Mouse (Mus musculus): Measurements from ENCODE around the gene Gm20518. TPM values are rescaled to one million over a fixed set of nuclear protein-coding genes. Genes with fewer than 3 reads are reported as not detected.

Gm20518 gene
- polyA plus RNA-seq, 1 experiment from 2014 or later: 0.35 TPM

DNA sequence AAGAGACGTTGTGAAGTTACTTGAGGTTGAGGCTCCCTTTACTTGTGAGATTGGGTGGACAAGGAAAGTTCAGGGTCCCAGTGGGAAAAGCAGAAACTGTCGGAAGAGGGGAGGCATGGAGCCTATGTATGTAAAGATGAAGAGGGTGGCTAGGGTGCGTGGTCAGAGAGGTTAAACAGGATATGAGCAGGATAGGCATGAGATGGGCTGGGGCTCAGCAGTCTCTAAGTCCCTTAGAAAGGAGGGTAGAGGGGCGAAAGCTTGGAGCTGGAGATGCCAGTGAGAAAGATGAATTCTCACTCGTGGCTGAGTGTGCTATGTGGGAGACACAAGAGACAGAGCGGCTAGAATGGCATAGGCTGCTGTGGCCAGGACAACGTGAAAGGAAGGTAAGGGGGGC is 58.6 kb downstream of the Gm20518 start, which contains the start of gene B830017H08Rik:
B830017H08Rik (plus strand) TSS at position 301 of the 400 bp plus-strand sequence.
- Histone ChIP-seq H3K27ac (replicated peaks) (peak within 1 kb of the TSS; percentile 34), H3K27me3 (ENCODE audit: low read depth, poor library complexity, severe bottlenecking) (peaks cover 100% of the 10 kb centered on the region), H3K4me3 (peak within 1 kb of the TSS; percentile 63), H3K9me3 (replicated peaks) (no peaks in the 10 kb centered on the region), H3K4me1 (peaks cover 24% of the 10 kb centered on the region), H3K36me3 (peaks cover 1% of the 10 kb centered on the region; the same call in 1 of the 2 replicates)
- no peak for DNase-seq (ENCODE audit: low spot score)
- 23% methylated on average over 7 of the region's 7 CpGs for WGBS

GRCm38 (mm10) chr16:17831781-17832180 is 59.7 kb downstream of the Gm20518 start:
- no peak for DNase-seq (ENCODE audit: low spot score)
- Histone ChIP-seq H3K4me3 (no peak overlapping the region), H3K27ac (replicated peaks) (no peak overlapping the region), H3K4me1 (peaks cover 24% of the 10 kb centered on the region), H3K9me3 (replicated peaks) (no peaks in the 10 kb centered on the region), H3K27me3 (ENCODE audit: low read depth, poor library complexity, severe bottlenecking) (peaks cover 99% of the 10 kb centered on the region), H3K36me3 (no peaks in the 10 kb centered on the region)
- 11% methylated on average over 11 of the region's 11 CpGs for WGBS

DNA sequence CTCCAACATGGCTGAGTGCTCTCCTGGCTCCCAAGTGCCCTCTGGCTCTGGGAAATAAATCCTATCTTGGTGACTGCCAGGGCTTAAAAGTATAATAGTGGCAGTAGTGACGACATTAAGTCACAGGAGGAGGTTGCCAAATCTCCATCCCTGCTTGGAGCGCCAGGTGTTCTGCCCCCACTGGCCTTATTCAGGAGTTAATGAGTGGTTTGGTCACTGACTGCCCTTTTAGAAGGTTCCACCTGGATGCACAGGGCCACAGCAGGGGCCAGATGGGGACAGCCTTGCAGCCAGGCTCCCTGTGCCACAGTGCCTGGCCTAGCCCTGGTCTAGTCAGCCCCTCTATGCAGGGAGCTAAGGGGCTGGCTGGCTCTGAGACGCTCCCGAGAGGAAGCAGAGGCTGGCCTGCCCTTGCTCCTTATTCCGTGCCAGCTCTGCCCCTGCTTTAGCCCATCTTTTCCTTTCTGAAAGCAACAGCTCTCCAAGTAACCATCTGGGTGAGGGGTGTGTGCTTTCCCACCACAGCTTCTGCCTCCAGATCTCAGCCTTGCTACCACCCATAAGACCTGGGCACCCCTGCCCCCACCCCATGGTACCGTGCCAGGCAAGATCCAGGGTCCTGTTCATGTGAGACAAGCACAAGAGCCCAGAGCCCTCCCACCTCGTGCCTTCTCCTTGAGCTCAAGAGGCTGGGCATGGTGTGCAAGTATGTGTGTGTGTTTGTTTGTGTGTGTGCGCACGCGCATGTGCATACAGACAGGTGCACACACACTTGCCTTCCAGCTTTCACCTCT is 60.9 kb downstream of the Gm20518 start:
- no peak overlapping the region for H3K27ac ChIP-seq (replicated peaks)
- H3K27me3 ChIP-seq (ENCODE audit: low read depth, poor library complexity, severe bottlenecking): peaks cover 87% of the 10 kb centered on the region
- no peaks in the 10 kb centered on the region for H3K9me3 ChIP-seq (replicated peaks)
- H3K36me3 ChIP-seq: no peaks in the 10 kb centered on the region
- WGBS: 57% methylated on average over 10 of the region's 10 CpGs
- no peak overlapping the region for H3K4me3 ChIP-seq
- DNase-seq (ENCODE audit: low spot score): no peak
- peaks cover 24% of the 10 kb centered on the region for H3K4me1 ChIP-seq

GRCm38 (mm10) chr16:17828867-17829266 is 62.6 kb downstream of the Gm20518 start:
- Histone ChIP-seq H3K4me3 (no peak overlapping the region), H3K9me3 (replicated peaks) (no peaks in the 10 kb centered on the region), H3K27me3 (ENCODE audit: low read depth, poor library complexity, severe bottlenecking) (peaks cover 70% of the 10 kb centered on the region), H3K36me3 (no peaks in the 10 kb centered on the region), H3K4me1 (peaks cover 16% of the 10 kb centered on the region), H3K27ac (replicated peaks) (no peak overlapping the region)
- no peak for DNase-seq (ENCODE audit: low spot score)
- 81% methylated on average over 3 of the region's 3 CpGs for WGBS

DNA sequence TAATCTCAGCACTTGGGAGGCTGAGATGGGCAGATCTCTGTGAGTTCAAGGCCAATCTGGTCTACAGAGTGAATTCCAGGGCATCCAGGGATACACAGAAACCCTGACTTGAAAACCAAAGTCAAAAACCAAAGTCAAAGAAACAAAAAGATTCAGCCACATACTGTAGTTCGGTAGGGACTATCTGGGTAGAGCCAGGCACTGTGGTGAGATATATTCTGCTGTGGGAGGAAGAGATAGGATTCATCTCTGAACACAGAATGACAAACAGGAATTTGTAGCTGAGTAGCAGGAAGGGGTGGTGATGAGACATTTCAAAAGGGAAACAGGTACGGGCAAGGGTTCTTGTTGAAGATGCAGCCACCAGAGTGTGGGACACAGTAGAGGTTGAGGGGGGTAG is 63.2 kb downstream of the Gm20518 start:
- Histone ChIP-seq H3K4me1 (peaks cover 9% of the 10 kb centered on the region), H3K4me3 (no peak overlapping the region), H3K36me3 (no peaks in the 10 kb centered on the region), H3K9me3 (replicated peaks) (no peaks in the 10 kb centered on the region), H3K27me3 (ENCODE audit: low read depth, poor library complexity, severe bottlenecking) (peaks cover 64% of the 10 kb centered on the region), H3K27ac (replicated peaks) (no peak overlapping the region)
- 94% methylated on average over 2 of the region's 2 CpGs for WGBS
- no peak for DNase-seq (ENCODE audit: low spot score)

DNA sequence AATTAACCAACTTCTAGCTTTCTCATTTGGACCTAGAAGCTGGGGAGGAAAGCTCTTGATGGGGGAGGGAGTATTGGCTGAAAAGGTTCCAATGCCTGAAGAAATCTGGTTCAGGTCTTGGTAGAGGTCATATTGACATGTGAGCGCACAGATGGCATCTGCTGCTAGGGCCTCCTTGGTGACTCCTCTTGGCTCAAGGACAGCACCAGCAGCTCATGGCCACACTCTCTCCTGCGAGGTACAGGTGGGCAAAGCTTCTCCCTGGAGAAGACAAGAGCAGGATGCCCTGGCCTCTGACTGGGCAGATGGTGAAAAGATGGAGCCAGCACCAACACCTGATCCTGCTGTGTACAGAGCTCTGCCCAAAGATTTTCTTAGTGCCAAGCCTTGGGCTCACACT is 65.0 kb downstream of the Gm20518 start:
- Histone ChIP-seq H3K36me3 (no peaks in the 10 kb centered on the region), H3K27me3 (ENCODE audit: low read depth, poor library complexity, severe bottlenecking) (peaks cover 46% of the 10 kb centered on the region), H3K4me1 (peaks cover 4% of the 10 kb centered on the region; the same call in 1 of the 2 replicates), H3K9me3 (replicated peaks) (no peaks in the 10 kb centered on the region), H3K27ac (replicated peaks) (no peak overlapping the region), H3K4me3 (no peak overlapping the region)
- 91% methylated on average over 2 of the region's 2 CpGs for WGBS
- no peak for DNase-seq (ENCODE audit: low spot score)

- Histone ChIP-seq H3K36me3 (no peaks in the 10 kb centered on the region), H3K4me1 (peaks cover 14% of the 10 kb centered on the region), H3K27ac (replicated peaks) (no peak overlapping the region), H3K9me3 (replicated peaks) (no peaks in the 10 kb centered on the region), H3K27me3 (ENCODE audit: low read depth, poor library complexity, severe bottlenecking) (peaks cover 64% of the 10 kb centered on the region), H3K4me3 (no peak overlapping the region)
- WGBS: 80% methylated on average over 8 of the region's 8 CpGs
- no peak for DNase-seq (ENCODE audit: low spot score)
Observed at GRCm38 (mm10) chr16:17816528-17816927, 74.9 kb downstream of the Gm20518 start.

- H3K4me3 ChIP-seq: peak overlapping the region; percentile 61
- peaks cover 70% of the 10 kb centered on the region for H3K27me3 ChIP-seq (ENCODE audit: low read depth, poor library complexity, severe bottlenecking)
- H3K36me3 ChIP-seq: no peaks in the 10 kb centered on the region
- no peaks in the 10 kb centered on the region for H3K9me3 ChIP-seq (replicated peaks)
- WGBS: 2% methylated on average over 63 of the region's 63 CpGs
- DNase-seq (ENCODE audit: low spot score): peak; percentile 86
- peaks cover 14% of the 10 kb centered on the region for H3K4me1 ChIP-seq
- peak overlapping the region; percentile 86 for H3K27ac ChIP-seq (replicated peaks)
Observed at GRCm38 (mm10) chr16:17815411-17816402, 75.8 kb downstream of the Gm20518 start.

- Histone ChIP-seq H3K36me3 (no peaks in the 10 kb centered on the region), H3K4me1 (peaks cover 25% of the 10 kb centered on the region), H3K9me3 (replicated peaks) (no peaks in the 10 kb centered on the region), H3K4me3 (no peak overlapping the region), H3K27me3 (ENCODE audit: low read depth, poor library complexity, severe bottlenecking) (peaks cover 91% of the 10 kb centered on the region), H3K27ac (replicated peaks) (no peak overlapping the region)
- no peak for DNase-seq (ENCODE audit: low spot score)
- WGBS: 62% methylated on average over 4 of the region's 4 CpGs
Observed at GRCm38 (mm10) chr16:17813173-17813572, 78.3 kb downstream of the Gm20518 start.

GRCm38 (mm10) chr16:17812120-17812519 is 79.4 kb downstream of the Gm20518 start:
- peaks cover 93% of the 10 kb centered on the region for H3K27me3 ChIP-seq (ENCODE audit: low read depth, poor library complexity, severe bottlenecking)
- no peaks in the 10 kb centered on the region for H3K9me3 ChIP-seq (replicated peaks)
- no peak for DNase-seq (ENCODE audit: low spot score)

DNA sequence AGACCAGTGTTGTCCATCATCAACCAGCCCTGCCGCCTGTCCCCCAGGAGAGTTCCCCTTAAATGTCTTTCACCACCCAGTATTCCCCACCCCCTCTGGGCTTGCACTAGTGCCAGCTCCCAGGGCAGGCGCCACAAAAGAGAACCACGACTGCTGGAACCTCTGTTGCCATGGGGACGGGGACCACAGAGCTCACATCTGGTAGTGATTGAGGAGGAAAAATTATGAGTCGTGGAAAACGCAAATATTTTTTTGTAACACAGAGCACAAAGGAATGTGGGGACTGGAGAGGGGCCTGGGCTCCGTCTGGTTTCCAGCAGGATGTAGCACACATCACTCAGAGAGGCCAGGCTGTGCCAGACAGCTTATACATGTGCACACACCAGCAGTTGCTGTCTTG is 81.8 kb downstream of the Gm20518 start:
- peak; percentile 57 for DNase-seq (ENCODE audit: low spot score)
- WGBS: 38% methylated on average over 7 of the region's 7 CpGs
- Histone ChIP-seq H3K36me3 (no peaks in the 10 kb centered on the region), H3K27ac (replicated peaks) (no peak overlapping the region), H3K4me1 (peaks cover 39% of the 10 kb centered on the region), H3K4me3 (no peak overlapping the region), H3K9me3 (replicated peaks) (no peaks in the 10 kb centered on the region), H3K27me3 (ENCODE audit: low read depth, poor library complexity, severe bottlenecking) (peaks cover 93% of the 10 kb centered on the region)

More at GRCm38 (mm10) chr16:17812120-17812519, 79.4 kb downstream of the Gm20518 start:
- no peak overlapping the region for H3K27ac ChIP-seq (replicated peaks)
- no peaks in the 10 kb centered on the region for H3K36me3 ChIP-seq
- H3K4me1 ChIP-seq: peaks cover 36% of the 10 kb centered on the region
- WGBS: 2% methylated on average over 5 of the region's 5 CpGs
- no peak overlapping the region for H3K4me3 ChIP-seq

- no peak for DNase-seq (ENCODE audit: low spot score)
- Histone ChIP-seq H3K9me3 (replicated peaks) (no peaks in the 10 kb centered on the region), H3K4me1 (peaks cover 45% of the 10 kb centered on the region)
Observed at GRCm38 (mm10) chr16:17809125-17809524, 82.3 kb downstream of the Gm20518 start.

More at GRCm38 (mm10) chr16:17809125-17809524, 82.3 kb downstream of the Gm20518 start:
- Histone ChIP-seq H3K36me3 (no peaks in the 10 kb centered on the region), H3K4me3 (no peak overlapping the region), H3K27ac (replicated peaks) (no peak overlapping the region), H3K27me3 (ENCODE audit: low read depth, poor library complexity, severe bottlenecking) (peaks cover 93% of the 10 kb centered on the region)
- 79% methylated on average over 4 of the region's 4 CpGs for WGBS

Data from midbrain, embryonic 10.5 days (tissue).